Mouse (Mus musculus) cortical plate, adult 2 months (tissue): ENCODE data around the gene Pabpn1l. TPM values are rescaled to one million over a fixed set of nuclear protein-coding genes. Genes with fewer than 3 reads are reported as not detected.

Experiments used
- H3K27ac ChIP-seq: fragments of 200-500 bp; 2 replicates; pipeline ENCODE4 v1.5.1; 2012; ENCODE audit warnings: low read length, control low read depth, inconsistent platforms; ENCODE audit not compliant: insufficient read depth
- H3K4me1 ChIP-seq: fragments of 200-500 bp; 2 replicates; pipeline ENCODE4 v1.6.1; 2011; ENCODE audit warnings: low read length; ENCODE audit not compliant: control insufficient read depth, insufficient read depth
- H3K4me3 ChIP-seq: fragments of 200-500 bp; 2 replicates; pipeline ENCODE4 v1.5.1; 2011; ENCODE audit warnings: mild to moderate bottlenecking, low read length, control low read depth; ENCODE audit not compliant: insufficient read depth
- CTCF ChIP-seq: fragments of 200-500 bp; IDR thresholded peaks from 2 replicates; pipeline ENCODE4 v1.5.1; 2011; ENCODE audit warnings: mild to moderate bottlenecking, control low read depth, low read length; ENCODE audit not compliant: insufficient read depth; ENCODE audit errors: extremely low read depth
- POLR2A ChIP-seq: fragments of 200-500 bp; IDR thresholded peaks from 2 replicates; pipeline ENCODE4 v1.6.1; 2011; ENCODE audit warnings: mild to moderate bottlenecking, low read length, control low read depth; ENCODE audit not compliant: insufficient read depth; ENCODE audit errors: extremely low read depth
- polyA plus RNA-seq: library from polyadenylated mRNA; depleted of rRNA; stranded (reverse); fragments of >200 nt; gene quantifications from 2 replicates; pipeline ENCODE4 v1.2.3, GENCODE M21; 2012

Gene Pabpn1l
- polyA plus RNA-seq, 1 experiment = not detected

- peaks cover 19% of the 10 kb centered on the region for H3K4me1 ChIP-seq
- no peak overlapping the region for H3K4me3 ChIP-seq
- TF ChIP-seq POLR2A = no peak
- TF ChIP-seq CTCF = no peak
- no peak overlapping the region for H3K27ac ChIP-seq
These were observed 39.4 kb upstream of the Pabpn1l start for GRCm38 (mm10) chr8:122661894-122662293.

- H3K27ac ChIP-seq = no peak overlapping the region
- H3K4me3 ChIP-seq = no peak overlapping the region
- TF ChIP-seq POLR2A (no peak), CTCF (no peak)
- H3K4me1 ChIP-seq = peaks cover 16% of the 10 kb centered on the region
These were observed 38.6 kb upstream of the Pabpn1l start for GRCm38 (mm10) chr8:122661138-122661537.

- H3K4me1 ChIP-seq = peaks cover 15% of the 10 kb centered on the region
- H3K27ac ChIP-seq = no peak overlapping the region
- H3K4me3 ChIP-seq = no peak overlapping the region
- TF ChIP-seq POLR2A (no peak), CTCF (peak; percentile 45)
These were observed 37.5 kb upstream of the Pabpn1l start for GRCm38 (mm10) chr8:122660022-122660421.

GRCm38 (mm10) chr8:122658807-122659160, 36.2 kb upstream of the Pabpn1l start:
- peaks cover 11% of the 10 kb centered on the region for H3K4me1 ChIP-seq
- no peak overlapping the region for H3K4me3 ChIP-seq
- H3K27ac ChIP-seq = no peak overlapping the region
- no peak for TF ChIP-seq CTCF
- TF ChIP-seq POLR2A = no peak

- Histone ChIP-seq H3K4me1 (peaks cover 11% of the 10 kb centered on the region), H3K4me3 (no peak overlapping the region), H3K27ac (no peak overlapping the region)
- no peak for TF ChIP-seq POLR2A
These were observed 35.7 kb upstream of the Pabpn1l start for GRCm38 (mm10) chr8:122658149-122658806.

GRCm38 (mm10) chr8:122656056-122656999, 33.8 kb upstream of the Pabpn1l start:
- Histone ChIP-seq H3K4me3 (no peak overlapping the region), H3K27ac (no peak overlapping the region), H3K4me1 (peaks cover 6% of the 10 kb centered on the region)
- no peak for TF ChIP-seq CTCF
- TF ChIP-seq POLR2A = no peak

GRCm38 (mm10) chr8:122654768-122655167, 32.2 kb upstream of the Pabpn1l start:
- 0 out of 2 replicates have a peak, but pooled peaks cover 2% of the 10 kb centered on the region for H3K4me1 ChIP-seq
- H3K27ac ChIP-seq = no peak overlapping the region
- no peak for TF ChIP-seq CTCF
- no peak for TF ChIP-seq POLR2A
- no peak overlapping the region for H3K4me3 ChIP-seq

GRCm38 (mm10) chr8:122652643-122653042, 30.1 kb upstream of the Pabpn1l start:
- Histone ChIP-seq H3K4me1 (0 out of 2 replicates have a peak, but pooled peaks cover 2% of the 10 kb centered on the region), H3K4me3 (no peak overlapping the region), H3K27ac (no peak overlapping the region)
- no peak for TF ChIP-seq CTCF
- TF ChIP-seq POLR2A = no peak

GRCm38 (mm10) chr8:122651326-122651921, 28.9 kb upstream of the Pabpn1l start:
- Histone ChIP-seq H3K27ac (no peak overlapping the region), H3K4me3 (no peak overlapping the region), H3K4me1 (0 out of 2 replicates have a peak, but pooled peaks cover 2% of the 10 kb centered on the region)
- TF ChIP-seq CTCF = no peak
- no peak for TF ChIP-seq POLR2A
